Mouse (Mus musculus) C2C12 (cell line): ENCODE results near the gene Spata5. TPM values are rescaled to one million over a fixed set of nuclear protein-coding genes. Genes with fewer than 3 reads are reported as not detected.

Experiments used
- H3K27me3 ChIP-seq: one replicate; pipeline ENCODE4 v1.6.1; 2011; ENCODE audit not compliant: control insufficient read depth, insufficient read depth, insufficient read length
- H3K36me3 ChIP-seq: one replicate; pipeline ENCODE4 v1.6.1; 2011; ENCODE audit not compliant: control insufficient read depth, insufficient read depth
- H3K4me3 ChIP-seq: one replicate; pipeline ENCODE4 v1.5.1; 2011; ENCODE audit warnings: mild to moderate bottlenecking, control low read depth; ENCODE audit not compliant: poor library complexity, insufficient read depth, severe bottlenecking
- H3K79me2 ChIP-seq: one replicate; pipeline ENCODE4 v1.6.1; 2011; ENCODE audit not compliant: control insufficient read depth, insufficient read depth
- H3K79me3 ChIP-seq: one replicate; pipeline ENCODE4 v1.6.1; 2011; ENCODE audit warnings: low read depth, control low read depth
- H3ac ChIP-seq: one replicate; pipeline ENCODE3; 2011; ENCODE audit warnings: low read depth; ENCODE audit not compliant: control insufficient read depth, insufficient read length
- CEBPB ChIP-seq: IDR thresholded peaks from one replicate; pipeline ENCODE4 v1.6.1; 2011; ENCODE audit warnings: low read depth, mild to moderate bottlenecking, control low read depth, moderate library complexity
- CTCF ChIP-seq: IDR thresholded peaks from one replicate; pipeline ENCODE4 v1.5.1; 2011; ENCODE audit not compliant: control insufficient read depth, insufficient read depth, insufficient read length
- FOSL1 ChIP-seq: IDR thresholded peaks from one replicate; pipeline ENCODE4 v1.8.0; 2011; ENCODE audit warnings: mild to moderate bottlenecking, low read length; ENCODE audit not compliant: poor library complexity, insufficient read depth, severe bottlenecking
- MAX ChIP-seq: IDR thresholded peaks from one replicate; pipeline ENCODE4 v1.6.1; 2011; ENCODE audit warnings: mild to moderate bottlenecking, control low read depth
- MYOD1 ChIP-seq: IDR thresholded peaks from one replicate; pipeline ENCODE4 v1.6.1; 2011; ENCODE audit warnings: low read depth; ENCODE audit not compliant: control insufficient read depth, insufficient read length
- MYOG ChIP-seq: IDR thresholded peaks from one replicate; pipeline ENCODE4 v1.6.1; 2011; ENCODE audit not compliant: control insufficient read depth, insufficient read length; ENCODE audit errors: extremely low read depth
- USF1 ChIP-seq: IDR thresholded peaks from one replicate; pipeline ENCODE4 v1.6.1; 2011; ENCODE audit warnings: low read depth, mild to moderate bottlenecking, control low read depth, moderate library complexity
- polyA plus RNA-seq: library from polyadenylated mRNA; unstranded; fragments of >200 nt; fragmentation: generic; extraction: Trizol; gene quantifications from one replicate; pipeline ENCODE4 v1.2.1, GENCODE M21; 2012; ENCODE audit warnings: missing spikeins

Spata5 gene
- polyA plus RNA-seq, 1 experiment: 19.6 TPM

GRCm38 (mm10) chr3:37571633-37572032 is 151.9 kb downstream of the Spata5 start:
- H3K27me3 ChIP-seq: no peaks in the 10 kb centered on the region
- H3K79me3 ChIP-seq: no peaks in the 10 kb centered on the region
- H3ac ChIP-seq: no peak overlapping the region
- H3K36me3 ChIP-seq: peaks cover 4% of the 10 kb centered on the region
- no peak for TF ChIP-seq CTCF
- TF ChIP-seq MAX: no peak
- no peak for TF ChIP-seq FOSL1
- no peak for TF ChIP-seq MYOG
- TF ChIP-seq CEBPB: no peak
- TF ChIP-seq USF1: no peak
- no peak for TF ChIP-seq MYOD1
- no peaks in the 10 kb centered on the region for H3K79me2 ChIP-seq
- no peak overlapping the region for H3K4me3 ChIP-seq

- TF ChIP-seq MYOG: no peak
- no peak for TF ChIP-seq CEBPB
- no peak for TF ChIP-seq MYOD1
- TF ChIP-seq MAX: no peak
- no peak for TF ChIP-seq CTCF
- Histone ChIP-seq H3K79me3 (no peaks in the 10 kb centered on the region), H3K36me3 (peaks cover 4% of the 10 kb centered on the region)
Measured at GRCm38 (mm10) chr3:37572066-37572465, 152.4 kb downstream of the Spata5 start.

GRCm38 (mm10) chr3:37576840-37577239 is 157.1 kb downstream of the Spata5 start:
- H3ac ChIP-seq: no peak overlapping the region
- H3K79me2 ChIP-seq: no peaks in the 10 kb centered on the region
- no peaks in the 10 kb centered on the region for H3K79me3 ChIP-seq
- no peak for TF ChIP-seq CTCF
- TF ChIP-seq MYOG: no peak
- TF ChIP-seq MYOD1: no peak
- no peak for TF ChIP-seq USF1
- TF ChIP-seq MAX: no peak
- TF ChIP-seq FOSL1: no peak
- no peak for TF ChIP-seq CEBPB
- H3K27me3 ChIP-seq: no peaks in the 10 kb centered on the region
- no peak overlapping the region for H3K4me3 ChIP-seq
- H3K36me3 ChIP-seq: peaks cover 23% of the 10 kb centered on the region

More at GRCm38 (mm10) chr3:37572066-37572465, 152.4 kb downstream of the Spata5 start:
- Histone ChIP-seq H3ac (no peak overlapping the region), H3K4me3 (no peak overlapping the region), H3K79me2 (no peaks in the 10 kb centered on the region), H3K27me3 (no peaks in the 10 kb centered on the region)

- H3K36me3 ChIP-seq: peaks cover 23% of the 10 kb centered on the region
- TF ChIP-seq MAX: no peak
- no peak for TF ChIP-seq CTCF
- TF ChIP-seq CEBPB: no peak
- no peak for TF ChIP-seq MYOG
- no peaks in the 10 kb centered on the region for H3K79me3 ChIP-seq
- no peaks in the 10 kb centered on the region for H3K27me3 ChIP-seq
- H3K4me3 ChIP-seq: no peak overlapping the region
- H3ac ChIP-seq: no peak overlapping the region
- H3K79me2 ChIP-seq: no peaks in the 10 kb centered on the region
Measured at GRCm38 (mm10) chr3:37577706-37578105, 158.0 kb downstream of the Spata5 start.

GRCm38 (mm10) chr3:37584576-37584975 is 164.9 kb downstream of the Spata5 start:
- Histone ChIP-seq H3K36me3 (peaks cover 10% of the 10 kb centered on the region), H3K79me3 (no peaks in the 10 kb centered on the region), H3K79me2 (no peaks in the 10 kb centered on the region), H3K27me3 (no peaks in the 10 kb centered on the region), H3ac (no peak overlapping the region), H3K4me3 (no peak overlapping the region)
- no peak for TF ChIP-seq MYOG
- TF ChIP-seq USF1: no peak
- TF ChIP-seq MYOD1: no peak
- no peak for TF ChIP-seq MAX
- TF ChIP-seq CEBPB: no peak
- TF ChIP-seq CTCF: no peak

GRCm38 (mm10) chr3:37585967-37586730 is 166.5 kb downstream of the Spata5 start:
- Histone ChIP-seq H3ac (no peak overlapping the region), H3K79me2 (no peaks in the 10 kb centered on the region), H3K27me3 (no peaks in the 10 kb centered on the region), H3K36me3 (no peaks in the 10 kb centered on the region), H3K79me3 (no peaks in the 10 kb centered on the region), H3K4me3 (no peak overlapping the region)
- TF ChIP-seq FOSL1: no peak
- TF ChIP-seq USF1: no peak
- no peak for TF ChIP-seq MYOG
- no peak for TF ChIP-seq MAX
- no peak for TF ChIP-seq CEBPB
- no peak for TF ChIP-seq CTCF
- no peak for TF ChIP-seq MYOD1
